Mouse (Mus musculus) kidney, adult 8-10 months (tissue): Measurements from ENCODE around the gene Celf2.
A peak's percentile ranks its signal among the peaks of the same experiment; 100 is the strongest.
"Not testable (repeated sequence)": the region's sequence is repeated elsewhere in the genome, so short reads cannot be mapped to it uniquely, and the experiment has no call there.

ENCODE experiments used
- DNase-seq, 2 experiments: peaks; one replicate each; pipeline ENCODE4 v3.0.0; 2022

Gene Celf2

GRCm38 (mm10) chr2:7509463-7509862, at the start of gene Celf2:
Celf2 (minus strand) TSS chr2:7509563.
- not testable (repeated sequence) for DNase-seq

- DNase-seq: no peak
These were observed 46.0 kb upstream of the Celf2 start for GRCm38 (mm10) chr2:7555144-7555892.

- DNase-seq: no peak
These were observed 45.2 kb upstream of the Celf2 start for GRCm38 (mm10) chr2:7554601-7555000.

GRCm38 (mm10) chr2:7552887-7553286, 43.5 kb upstream of the Celf2 start:
- peak; percentile 52 to 74 for DNase-seq

- no peak for DNase-seq
These were observed 39.5 kb upstream of the Celf2 start for GRCm38 (mm10) chr2:7548886-7549285.

- no peak for DNase-seq
These were observed 25.3 kb upstream of the Celf2 start for GRCm38 (mm10) chr2:7534615-7535204.

GRCm38 (mm10) chr2:7534195-7534594, 24.8 kb upstream of the Celf2 start:
- DNase-seq: no peak

GRCm38 (mm10) chr2:7531185-7531960, 22.0 kb upstream of the Celf2 start:
- no peak for DNase-seq

GRCm38 (mm10) chr2:7530461-7531184, 21.3 kb upstream of the Celf2 start:
- no peak for DNase-seq

GRCm38 (mm10) chr2:7529637-7530036, 20.3 kb upstream of the Celf2 start:
- no peak for DNase-seq

GRCm38 (mm10) chr2:7526696-7527095, 17.3 kb upstream of the Celf2 start:
- DNase-seq: no peak

- DNase-seq: no peak
These were observed 10.1 kb upstream of the Celf2 start for GRCm38 (mm10) chr2:7519473-7519872.

GRCm38 (mm10) chr2:7493420-7493819, 15.9 kb downstream of the Celf2 start:
- DNase-seq: no peak

- DNase-seq: no peak
These were observed 24.4 kb downstream of the Celf2 start for GRCm38 (mm10) chr2:7484974-7485373.

GRCm38 (mm10) chr2:7482062-7482461, 27.3 kb downstream of the Celf2 start:
- no peak for DNase-seq

GRCm38 (mm10) chr2:7460329-7461056, 48.9 kb downstream of the Celf2 start:
- DNase-seq: no peak

- no peak for DNase-seq
These were observed 70.6 kb downstream of the Celf2 start for GRCm38 (mm10) chr2:7438721-7439282.

GRCm38 (mm10) chr2:7426481-7426880, 82.9 kb downstream of the Celf2 start:
- DNase-seq: no peak

- DNase-seq: no peak
These were observed 108.8 kb downstream of the Celf2 start for GRCm38 (mm10) chr2:7400530-7400929.

GRCm38 (mm10) chr2:7395935-7396334, 113.4 kb downstream of the Celf2 start:
- DNase-seq: no peak

- DNase-seq: no peak
These were observed 113.9 kb downstream of the Celf2 start for GRCm38 (mm10) chr2:7395473-7395872.

GRCm38 (mm10) chr2:7392500-7392899, 116.9 kb downstream of the Celf2 start:
- no peak for DNase-seq
